In the genomic region with DNA sequence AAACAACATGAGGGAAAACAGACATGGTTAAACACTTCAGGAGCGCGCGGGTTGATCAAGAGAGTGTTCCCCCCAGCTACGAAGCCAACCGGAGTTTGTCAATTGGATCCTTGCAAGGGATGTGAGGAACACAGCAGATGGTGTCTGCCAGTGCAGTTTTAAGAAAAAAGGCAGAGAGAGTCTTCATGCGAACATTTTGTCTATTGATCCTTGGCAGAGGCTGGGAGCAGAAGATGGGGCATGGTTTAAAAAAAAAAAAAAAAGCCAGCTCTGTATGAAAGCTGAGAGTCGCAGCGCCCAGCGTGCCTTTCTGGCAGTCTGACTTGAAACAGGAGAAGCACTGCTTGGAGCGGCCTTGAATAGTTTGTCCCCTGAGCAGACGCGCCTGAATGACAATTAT, we compare ENCODE assay signal across 10 mouse cellular contexts. TPM values are rescaled to one million over a fixed set of nuclear protein-coding genes. Genes with fewer than 3 reads are reported as not detected.
DNase-seq lines count a peak whose midpoint lies in the region; TF ChIP-seq lines count a peak whose summit lies in the region.
"Had no signal": no experiment of that assay in that cellular context is flagged by ENCODE, and none has a peak within 500 bp of the region (broad histone marks: within the 10 kb centered on the region; RNA-seq: fewer than 3 reads in every experiment).

No protein-coding gene starts in this region.

- TF ChIP-seq CTCF in layer of hippocampus, adult 2 months (conservative IDR thresholded peaks at IDR 0.05) = no peak

- H3K27ac ChIP-seq in layer of hippocampus, adult 2 months = peak overlapping the region; percentile 62; the same call in 1 of the 2 replicates
- H3K27ac ChIP-seq: limb, embryonic 10.5 days; liver, embryonic 14.5 days had no signal

- DNase-seq in layer of hippocampus, adult 11-12 months (ENCODE audit: low spot score) = peak; percentile 50
- no peak for DNase-seq in layer of hippocampus, adult 9-10 months (ENCODE audit: low spot score)
- peak; percentile 58 for DNase-seq in brain, embryonic 18.5 days (ENCODE audit: low read depth, low spot score)
- DNase-seq in layer of hippocampus, adult 2 months (ENCODE audit: low spot score in 2 of 2) = peak; percentile 38 to 77
- DNase-seq in right cerebral cortex, postnatal 25 days = peak; percentile 18
- DNase-seq in spleen, postnatal 36 days (ENCODE audit: low spot score in 2 of 2) = no peak
- no peak for DNase-seq in cerebellum, adult 11 months
- DNase-seq: kidney, postnatal 10 days had no signal

- H3K4me3 ChIP-seq in layer of hippocampus, adult 2 months = no peak overlapping the region
- H3K4me3 ChIP-seq: limb, embryonic 10.5 days had no signal

RNA-seq across cellular contexts. Expression of gene Pepd, which starts 23.3 kb away (rescaled TPM):
- total RNA-seq in layer of hippocampus, adult 2 months (2021) = 10 to 100 TPM; 31.4 to 31.8 TPM

Comparison
In these comparisons a context has a peak if more than half of its experiments do, and no peak if none do; other contexts are left out.
1. DNase-seq: peak in layer of hippocampus, adult 11-12 months (single experiment), brain, embryonic 18.5 days (single experiment), layer of hippocampus, adult 2 months (2 of 2) and right cerebral cortex, postnatal 25 days (single experiment); none in layer of hippocampus, adult 9-10 months (single experiment), spleen, postnatal 36 days (0 of 2) and cerebellum, adult 11 months (single experiment).